Mouse (Mus musculus): Measurements from ENCODE around the gene Gm12117. TPM values are rescaled to one million over a fixed set of nuclear protein-coding genes. Genes with fewer than 3 reads are reported as not detected.

Gene Gm12117
- not detected in 2 replicates for polyA plus RNA-seq (2015; fragmentation: Nextera tagmentation; extraction: Ambion mirVana)

DNA sequence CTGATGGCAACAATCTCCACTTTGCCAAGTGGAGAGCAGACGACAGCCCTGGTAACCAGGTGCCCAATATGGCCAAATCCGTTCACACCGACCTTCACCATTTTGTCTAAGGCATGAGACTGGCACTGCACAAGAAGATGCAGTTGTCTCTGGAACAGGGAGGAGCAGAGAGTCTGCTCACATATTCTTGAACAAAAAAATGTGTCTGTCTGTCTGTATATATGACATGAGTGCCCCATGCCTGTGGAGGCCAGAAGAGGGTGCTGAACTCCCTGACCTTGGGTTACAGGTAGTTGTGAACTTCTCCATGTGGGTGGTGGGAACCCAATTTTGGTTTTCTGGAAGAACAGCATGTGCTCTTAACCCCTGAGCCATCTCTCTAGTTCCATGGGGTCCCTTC lies at the start of gene Gm12117:
TSS of gene Gm12117 (minus strand) at position 101 of the 400 bp plus-strand sequence.
- Histone ChIP-seq H3K27ac (ENCODE audit: low read length) (no peak within 1 kb of the TSS), H3K4me2 (ENCODE audit: low read depth, low read length) (no peak within 1 kb of the TSS), H3K9ac (ENCODE audit: low read depth, low read length) (no peak within 1 kb of the TSS), H3K4me3 (ENCODE audit: low read length) (no peak within 1 kb of the TSS), H3K9me3 (ENCODE audit: control insufficient read depth, low read length) (no peaks in the 10 kb centered on the region), H3K27me3 (replicated peaks; ENCODE audit: control insufficient read depth, insufficient read depth, low read length) (no peaks in the 10 kb centered on the region), H3K36me3 (ENCODE audit: control insufficient read depth, insufficient read depth, low read length) (no peaks in the 10 kb centered on the region), H3K4me1 (ENCODE audit: control insufficient read depth, insufficient read depth, low read length) (no peaks in the 10 kb centered on the region)
- no peak for ATAC-seq
- 95% methylated on average over 3 of the region's 3 CpGs for WGBS

DNA sequence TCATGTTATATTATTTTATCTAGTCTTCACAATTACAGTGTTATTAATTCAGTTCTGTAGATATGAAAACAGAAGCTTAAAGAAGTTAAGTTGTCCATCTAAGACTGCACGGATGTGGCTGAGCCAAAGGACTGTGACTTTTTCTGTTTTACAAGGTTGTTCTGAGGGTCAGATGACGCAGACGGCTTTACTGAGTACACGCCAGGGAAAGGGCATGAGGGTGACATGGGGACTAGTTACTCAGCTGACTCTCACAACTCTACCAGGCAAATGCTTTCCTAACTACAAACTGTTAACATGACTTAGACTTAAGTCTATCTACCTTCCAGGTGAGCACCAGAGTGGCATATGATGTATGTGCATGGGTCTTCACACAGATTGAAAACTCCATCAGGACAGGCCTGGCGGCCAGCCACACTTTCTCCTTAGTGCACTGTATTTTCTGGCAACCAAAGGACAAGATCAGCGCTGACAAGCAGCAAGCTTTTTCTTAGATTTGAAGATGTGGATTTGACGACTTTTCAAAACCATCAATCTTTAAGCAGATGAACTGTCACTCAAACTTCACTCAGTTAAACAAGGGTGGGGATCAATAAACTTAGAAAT lies 42.6 kb upstream of the Gm12117 start:
- H3K27me3 ChIP-seq (replicated peaks; ENCODE audit: control insufficient read depth, insufficient read depth, low read length), result no peaks in the 10 kb centered on the region
- no peak overlapping the region for H3K27ac ChIP-seq (ENCODE audit: low read length)
- H3K9me3 ChIP-seq (ENCODE audit: control insufficient read depth, low read length), result no peaks in the 10 kb centered on the region
- H3K4me3 ChIP-seq (ENCODE audit: low read length), result no peak overlapping the region
- no peaks in the 10 kb centered on the region for H3K4me1 ChIP-seq (ENCODE audit: control insufficient read depth, insufficient read depth, low read length)
- no peak overlapping the region for H3K4me2 ChIP-seq (ENCODE audit: low read depth, low read length)
- no peak for ATAC-seq
- no peak overlapping the region for H3K9ac ChIP-seq (ENCODE audit: low read depth, low read length)
- 75% methylated on average over 7 of the region's 7 CpGs for WGBS
- no peaks in the 10 kb centered on the region for H3K36me3 ChIP-seq (ENCODE audit: control insufficient read depth, insufficient read depth, low read length)

DNA sequence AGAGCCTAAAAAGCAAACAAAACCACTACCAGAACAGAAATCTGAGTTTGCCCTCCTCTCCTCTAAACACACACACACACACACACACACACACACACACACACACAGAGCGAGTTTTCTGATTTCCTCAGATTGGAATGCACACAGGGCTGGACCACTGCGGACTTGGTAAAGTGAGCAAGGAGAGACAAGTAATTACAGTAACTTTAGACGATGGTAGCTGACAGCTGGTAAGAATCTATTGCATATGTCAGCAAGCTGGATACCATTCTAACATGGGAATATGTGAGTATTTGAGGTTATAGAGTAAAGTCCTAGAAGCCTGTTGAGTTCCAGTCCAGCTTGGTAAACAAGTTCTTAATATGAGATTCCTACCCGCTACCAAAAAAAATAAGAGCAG lies 33.0 kb upstream of the Gm12117 start:
- H3K9me3 ChIP-seq (ENCODE audit: control insufficient read depth, low read length), result no peaks in the 10 kb centered on the region
- H3K4me3 ChIP-seq (ENCODE audit: low read length), result no peak overlapping the region
- H3K4me2 ChIP-seq (ENCODE audit: low read depth, low read length), result no peak overlapping the region
- H3K36me3 ChIP-seq (ENCODE audit: control insufficient read depth, insufficient read depth, low read length), result no peaks in the 10 kb centered on the region
- no peak overlapping the region for H3K9ac ChIP-seq (ENCODE audit: low read depth, low read length)
- no peak overlapping the region for H3K27ac ChIP-seq (ENCODE audit: low read length)
- no peaks in the 10 kb centered on the region for H3K27me3 ChIP-seq (replicated peaks; ENCODE audit: control insufficient read depth, insufficient read depth, low read length)
- no peak for ATAC-seq
- 54% methylated on average over 4 of the region's 4 CpGs for WGBS
- H3K4me1 ChIP-seq (ENCODE audit: control insufficient read depth, insufficient read depth, low read length), result no peaks in the 10 kb centered on the region

DNA sequence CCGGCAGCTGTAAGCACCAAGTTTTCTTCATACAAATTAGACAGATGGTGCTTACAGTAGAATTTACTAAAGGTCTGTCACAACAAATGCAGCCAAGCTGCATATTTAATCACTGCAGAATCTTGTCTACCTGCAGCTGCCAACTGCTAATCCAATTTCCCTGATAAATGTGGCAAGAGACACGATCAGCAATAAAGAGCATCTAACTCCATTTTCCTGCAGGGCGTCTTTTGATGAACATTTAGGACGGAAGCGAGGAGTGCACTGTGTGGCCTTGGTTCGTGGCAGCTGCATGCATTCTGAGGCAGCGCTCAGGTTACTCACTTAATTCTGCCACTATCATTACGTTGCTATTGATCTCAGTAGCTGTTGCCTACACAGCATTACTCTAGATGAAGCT lies 24.3 kb upstream of the Gm12117 start:
- Histone ChIP-seq H3K36me3 (ENCODE audit: control insufficient read depth, insufficient read depth, low read length) (no peaks in the 10 kb centered on the region), H3K9me3 (ENCODE audit: control insufficient read depth, low read length) (no peaks in the 10 kb centered on the region), H3K9ac (ENCODE audit: low read depth, low read length) (no peak overlapping the region), H3K4me3 (ENCODE audit: low read length) (no peak overlapping the region), H3K27me3 (replicated peaks; ENCODE audit: control insufficient read depth, insufficient read depth, low read length) (no peaks in the 10 kb centered on the region), H3K4me1 (ENCODE audit: control insufficient read depth, insufficient read depth, low read length) (no peaks in the 10 kb centered on the region), H3K4me2 (ENCODE audit: low read depth, low read length) (no peak overlapping the region), H3K27ac (ENCODE audit: low read length) (no peak overlapping the region)
- 66% methylated on average over 8 of the region's 8 CpGs for WGBS
- ATAC-seq, result no peak

DNA sequence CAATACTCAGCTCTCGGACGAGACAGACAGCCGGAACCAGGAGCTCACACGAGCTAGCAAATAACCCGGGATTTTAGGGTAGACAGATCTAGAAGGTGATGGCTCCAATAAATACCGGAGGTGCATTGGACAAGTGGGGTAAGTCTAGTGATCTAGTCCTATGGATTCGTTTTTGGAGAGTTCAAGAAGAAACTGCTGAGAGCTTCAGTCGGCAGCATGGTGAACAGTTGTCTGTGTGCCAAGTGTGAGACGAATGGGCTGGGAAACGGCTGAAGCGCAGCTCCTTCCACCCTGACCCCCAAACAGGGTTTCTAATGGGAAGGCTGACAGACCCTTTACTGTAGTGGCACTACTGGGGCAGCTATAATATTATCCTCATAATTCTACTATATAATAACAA lies 22.8 kb upstream of the Gm12117 start:
- H3K4me3 ChIP-seq (ENCODE audit: low read length), result no peak overlapping the region
- no peaks in the 10 kb centered on the region for H3K4me1 ChIP-seq (ENCODE audit: control insufficient read depth, insufficient read depth, low read length)
- H3K4me2 ChIP-seq (ENCODE audit: low read depth, low read length), result no peak overlapping the region
- no peaks in the 10 kb centered on the region for H3K27me3 ChIP-seq (replicated peaks; ENCODE audit: control insufficient read depth, insufficient read depth, low read length)
- H3K9ac ChIP-seq (ENCODE audit: low read depth, low read length), result no peak overlapping the region
- H3K9me3 ChIP-seq (ENCODE audit: control insufficient read depth, low read length), result no peaks in the 10 kb centered on the region
- WGBS, result 71% methylated on average over 11 of the region's 11 CpGs
- no peak for ATAC-seq
- no peak overlapping the region for H3K27ac ChIP-seq (ENCODE audit: low read length)
- no peaks in the 10 kb centered on the region for H3K36me3 ChIP-seq (ENCODE audit: control insufficient read depth, insufficient read depth, low read length)

DNA sequence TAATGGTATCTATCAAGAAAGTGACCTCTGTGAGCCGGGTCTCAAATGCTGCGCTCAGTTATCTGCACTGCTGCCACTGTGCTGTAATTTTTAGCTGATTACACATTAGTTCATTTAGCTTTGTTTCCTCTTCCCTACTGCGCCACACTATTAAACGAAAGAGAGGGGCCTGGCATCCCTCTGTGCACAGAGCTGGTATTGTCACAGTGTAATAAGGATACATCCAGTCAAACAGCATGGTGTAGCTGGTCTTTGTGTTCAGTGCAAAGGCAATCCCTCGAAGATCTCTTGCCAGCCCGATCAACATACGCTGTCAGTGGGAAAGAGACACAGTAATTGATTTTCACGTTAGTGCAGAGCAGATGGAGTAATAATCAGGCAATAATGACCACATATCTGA lies 20.6 kb upstream of the Gm12117 start:
- no peak overlapping the region for H3K27ac ChIP-seq (ENCODE audit: low read length)
- 59% methylated on average over 8 of the region's 8 CpGs for WGBS
- H3K4me3 ChIP-seq (ENCODE audit: low read length), result no peak overlapping the region
- H3K4me2 ChIP-seq (ENCODE audit: low read depth, low read length), result no peak overlapping the region
- no peak overlapping the region for H3K9ac ChIP-seq (ENCODE audit: low read depth, low read length)
- H3K27me3 ChIP-seq (replicated peaks; ENCODE audit: control insufficient read depth, insufficient read depth, low read length), result no peaks in the 10 kb centered on the region
- ATAC-seq, result no peak
- H3K9me3 ChIP-seq (ENCODE audit: control insufficient read depth, low read length), result no peaks in the 10 kb centered on the region
- H3K4me1 ChIP-seq (ENCODE audit: control insufficient read depth, insufficient read depth, low read length), result no peaks in the 10 kb centered on the region
- no peaks in the 10 kb centered on the region for H3K36me3 ChIP-seq (ENCODE audit: control insufficient read depth, insufficient read depth, low read length)

DNA sequence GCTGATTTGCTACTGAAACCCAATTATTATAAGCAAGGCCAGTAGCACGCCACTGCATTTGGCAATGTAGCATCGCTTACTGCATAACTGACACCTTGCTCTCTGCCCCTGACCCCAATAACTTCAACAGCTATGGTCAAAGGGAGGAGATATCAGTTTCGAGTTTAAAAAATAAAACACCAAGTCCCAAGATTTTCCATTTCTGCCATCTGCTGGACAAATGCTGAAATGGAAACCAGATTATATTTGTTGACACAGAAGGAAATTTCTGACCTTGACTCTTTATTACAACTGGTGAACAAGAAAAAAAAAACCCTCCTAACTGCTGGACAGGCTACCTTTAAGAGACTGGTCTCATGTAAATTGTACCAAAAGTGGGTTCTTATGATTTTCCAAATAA lies 18.9 kb upstream of the Gm12117 start:
- H3K4me1 ChIP-seq (ENCODE audit: control insufficient read depth, insufficient read depth, low read length), result no peaks in the 10 kb centered on the region
- no peak overlapping the region for H3K9ac ChIP-seq (ENCODE audit: low read depth, low read length)
- no peak for ATAC-seq
- no peak overlapping the region for H3K4me3 ChIP-seq (ENCODE audit: low read length)
- H3K4me2 ChIP-seq (ENCODE audit: low read depth, low read length), result no peak overlapping the region
- no peak overlapping the region for H3K27ac ChIP-seq (ENCODE audit: low read length)
- H3K9me3 ChIP-seq (ENCODE audit: control insufficient read depth, low read length), result no peaks in the 10 kb centered on the region
- no peaks in the 10 kb centered on the region for H3K27me3 ChIP-seq (replicated peaks; ENCODE audit: control insufficient read depth, insufficient read depth, low read length)
- H3K36me3 ChIP-seq (ENCODE audit: control insufficient read depth, insufficient read depth, low read length), result no peaks in the 10 kb centered on the region
- 44% methylated on average over 3 of the region's 3 CpGs for WGBS

DNA sequence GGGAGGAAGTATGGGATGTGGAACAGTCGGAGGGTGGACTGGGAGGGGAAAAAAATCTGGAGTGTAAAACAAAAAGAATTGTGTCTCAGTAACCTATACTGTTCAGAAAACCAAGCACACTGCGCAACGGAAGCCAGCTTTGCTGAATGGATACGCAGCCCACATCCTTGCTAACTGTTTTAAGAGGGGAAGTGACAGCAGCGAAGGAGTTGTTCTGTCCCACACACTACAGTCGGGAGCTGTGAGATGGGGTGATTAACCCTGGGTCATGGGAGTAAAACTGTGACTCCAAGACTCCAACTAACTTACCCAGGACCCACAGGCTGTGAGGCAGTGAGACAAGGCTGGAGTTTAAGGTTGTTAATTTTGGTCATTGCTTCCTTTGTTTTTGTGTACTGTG lies 17.5 kb upstream of the Gm12117 start:
- 54% methylated on average over 6 of the region's 6 CpGs for WGBS
- Histone ChIP-seq H3K9me3 (ENCODE audit: control insufficient read depth, low read length) (no peaks in the 10 kb centered on the region), H3K4me2 (ENCODE audit: low read depth, low read length) (no peak overlapping the region), H3K4me1 (ENCODE audit: control insufficient read depth, insufficient read depth, low read length) (no peaks in the 10 kb centered on the region), H3K27me3 (replicated peaks; ENCODE audit: control insufficient read depth, insufficient read depth, low read length) (no peaks in the 10 kb centered on the region), H3K36me3 (ENCODE audit: control insufficient read depth, insufficient read depth, low read length) (no peaks in the 10 kb centered on the region), H3K4me3 (ENCODE audit: low read length) (no peak overlapping the region), H3K9ac (ENCODE audit: low read depth, low read length) (no peak overlapping the region), H3K27ac (ENCODE audit: low read length) (no peak overlapping the region)
- no peak for ATAC-seq

DNA sequence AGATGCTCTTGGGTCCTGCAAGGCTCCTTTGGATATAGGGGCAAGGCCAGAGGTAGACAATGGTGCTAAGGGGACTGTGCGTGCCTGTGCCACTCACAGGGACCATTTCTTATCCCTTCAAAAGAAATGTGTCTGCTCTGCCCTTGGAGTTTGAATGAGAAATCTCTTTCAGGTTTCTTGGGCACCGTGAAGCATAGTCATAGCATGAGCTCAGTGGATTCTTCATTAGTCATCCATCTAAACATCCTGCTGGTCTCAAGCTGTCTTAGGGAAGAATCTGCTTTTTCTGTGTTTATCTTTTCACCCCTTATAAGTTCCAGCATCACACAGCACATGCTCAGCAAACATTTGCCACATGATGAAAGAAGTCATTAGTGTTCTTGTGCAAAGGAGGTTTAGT lies 2.0 kb upstream of the Gm12117 start:
- 81% methylated on average over 2 of the region's 2 CpGs for WGBS
- Histone ChIP-seq H3K4me3 (ENCODE audit: low read length) (no peak overlapping the region), H3K4me2 (ENCODE audit: low read depth, low read length) (no peak overlapping the region), H3K9ac (ENCODE audit: low read depth, low read length) (no peak overlapping the region), H3K27ac (ENCODE audit: low read length) (no peak overlapping the region), H3K4me1 (ENCODE audit: control insufficient read depth, insufficient read depth, low read length) (no peaks in the 10 kb centered on the region), H3K9me3 (ENCODE audit: control insufficient read depth, low read length) (no peaks in the 10 kb centered on the region), H3K27me3 (replicated peaks; ENCODE audit: control insufficient read depth, insufficient read depth, low read length) (no peaks in the 10 kb centered on the region), H3K36me3 (ENCODE audit: control insufficient read depth, insufficient read depth, low read length) (no peaks in the 10 kb centered on the region)
- ATAC-seq, result no peak

DNA sequence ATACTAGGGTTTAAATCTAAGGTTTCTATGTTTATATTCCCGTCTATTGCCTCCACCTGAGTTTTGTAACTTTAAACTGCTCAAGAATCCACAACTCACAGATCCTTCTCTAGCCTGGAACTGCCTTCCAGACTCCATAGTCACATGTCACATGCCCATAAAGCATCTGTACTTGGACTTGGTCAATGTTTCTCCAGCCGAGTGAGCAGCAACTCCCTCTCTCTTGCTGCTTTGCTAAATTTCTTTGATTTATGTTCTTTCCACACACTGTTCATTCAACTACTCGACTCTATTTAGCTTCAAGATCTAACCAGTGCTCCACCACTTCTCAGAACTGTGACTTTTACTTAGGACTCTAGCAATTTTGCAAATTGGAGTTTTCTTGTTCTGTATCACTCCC lies 1.7 kb downstream of the Gm12117 start:
- Histone ChIP-seq H3K4me1 (ENCODE audit: control insufficient read depth, insufficient read depth, low read length) (no peaks in the 10 kb centered on the region), H3K27me3 (replicated peaks; ENCODE audit: control insufficient read depth, insufficient read depth, low read length) (no peaks in the 10 kb centered on the region), H3K27ac (ENCODE audit: low read length) (no peak overlapping the region), H3K9ac (ENCODE audit: low read depth, low read length) (no peak overlapping the region), H3K4me3 (ENCODE audit: low read length) (no peak overlapping the region), H3K9me3 (ENCODE audit: control insufficient read depth, low read length) (no peaks in the 10 kb centered on the region), H3K4me2 (ENCODE audit: low read depth, low read length) (no peak overlapping the region), H3K36me3 (ENCODE audit: control insufficient read depth, insufficient read depth, low read length) (no peaks in the 10 kb centered on the region)
- 55% methylated on average over 3 of the region's 3 CpGs for WGBS
- ATAC-seq, result no peak
